Mouse (Mus musculus): ENCODE data around the gene Fbxl17.

GRCm38 (mm10) chr17:63107515-63107914 lies 392.3 kb downstream of the Fbxl17 start:
- TF ChIP-seq EP300 (IDR thresholded peaks at IDR 0.05; ENCODE audit: insufficient read depth, low read depth, low read length): no peak
- no peak for TF ChIP-seq CTCF (IDR thresholded peaks at IDR 0.05)
